In the genomic region with DNA sequence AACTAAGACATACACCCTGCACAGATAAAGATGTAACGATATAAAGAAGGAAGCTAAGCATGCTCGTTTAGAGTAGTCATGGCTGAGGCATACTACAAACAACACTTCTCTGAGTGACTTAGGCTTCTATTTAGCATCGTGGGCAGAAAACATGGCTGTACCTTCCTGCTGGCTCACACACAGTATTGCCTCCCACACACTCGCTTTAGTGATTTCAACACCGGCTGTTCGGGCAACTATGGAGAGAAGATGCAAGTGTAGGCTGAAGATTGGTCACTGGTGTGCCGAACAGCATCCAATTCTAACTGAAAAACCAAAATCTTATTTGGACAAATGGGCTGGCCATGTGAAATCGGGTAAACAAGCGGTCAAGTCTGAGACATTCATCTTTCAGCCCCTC, we compare ENCODE assay signal across 13 mouse cellular contexts. TPM values are rescaled to one million over a fixed set of nuclear protein-coding genes. Genes with fewer than 3 reads are reported as not detected.
A peak's percentile ranks its signal among the peaks of the same experiment; 100 is the strongest.
DNase-seq lines count a peak whose midpoint lies in the region.
"Had no signal": no experiment of that assay in that cellular context is flagged by ENCODE, and none has a peak within 500 bp of the region (broad histone marks: within the 10 kb centered on the region; RNA-seq: fewer than 3 reads in every experiment).

No protein-coding gene starts in this region.

- peak; percentile 89 for DNase-seq in right cerebral cortex, adult 18-20 months
- no peak for DNase-seq in right cerebral cortex, postnatal 4 days
- peak; percentile 91 for DNase-seq in layer of hippocampus, adult 9-11 months
- peak; percentile 74 to 97 for DNase-seq in left cerebral cortex, postnatal 25 days (ENCODE audit: low spot score in 2 of 2)
- peak; percentile 93 for DNase-seq in telencephalon, adult 2 months (ENCODE audit: low read depth, low spot score)
- no peak for DNase-seq in lung, postnatal 25 days (ENCODE audit: low spot score)
- DNase-seq in heart, postnatal 10 days, result no peak
- no peak for DNase-seq in urinary bladder, postnatal 25 days (ENCODE audit: low spot score)
- DNase-seq: cerebellum, adult 8-10 months; retina, postnatal 1 day had no signal

- intact Hi-C loops in left cerebral cortex, postnatal 25 days (cut with DNase I), result loop anchor here (2.0 to 5.0 kb wide), 2 partner anchors 15 to 41 kb away; no protein-coding TSS in a partner anchor
- intact Hi-C loops in heart, postnatal 10 days (cut with DNase I), result no loop called here

RNA-seq across cellular contexts. Expression of gene Fam189a1, which starts 44.7 kb away (rescaled TPM):
- total RNA-seq in left cerebral cortex, postnatal 25 days (2021), result 10 to 100 TPM; 58.1 to 59.0 TPM
- total RNA-seq in heart, postnatal 10 days (2021), result not detected
- total RNA-seq: common myeloid progenitor, adult 5-6 weeks; megakaryocyte progenitor cell, adult 5-6 weeks; neutrophil, adult 5-6 weeks had no signal

Comparison
In these comparisons a context has a peak if more than half of its experiments do, and no peak if none do; other contexts are left out.
1. DNase-seq: peak in right cerebral cortex, adult 18-20 months (single experiment), layer of hippocampus, adult 9-11 months (single experiment), left cerebral cortex, postnatal 25 days (2 of 2) and telencephalon, adult 2 months (single experiment); none in right cerebral cortex, postnatal 4 days (single experiment), lung, postnatal 25 days (single experiment), heart, postnatal 10 days (0 of 2) and urinary bladder, postnatal 25 days (single experiment).
2. RNA of gene Fam189a1, which starts 44.7 kb away (total RNA-seq): 58.1 to 59.0 TPM in left cerebral cortex, postnatal 25 days; not detected in heart, postnatal 10 days; every median in the first group is over 10 times any median in the second.